Mouse (Mus musculus) skeletal muscle tissue, postnatal 0 days (tissue): Measurements from ENCODE around the gene Fzd5. TPM values are rescaled to one million over a fixed set of nuclear protein-coding genes. Genes with fewer than 3 reads are reported as not detected.

Experiments used
- polyA plus RNA-seq: library from polyadenylated mRNA; unstranded; fragments of >200 nt; fragmentation: Nextera tagmentation; extraction: Ambion mirVana; gene quantifications from 2 replicates; pipeline ENCODE4 v1.2.1, GENCODE M21; 2015

Fzd5 gene
- polyA plus RNA-seq: 0.71 and 0.88 TPM in 2 replicates

DNA sequence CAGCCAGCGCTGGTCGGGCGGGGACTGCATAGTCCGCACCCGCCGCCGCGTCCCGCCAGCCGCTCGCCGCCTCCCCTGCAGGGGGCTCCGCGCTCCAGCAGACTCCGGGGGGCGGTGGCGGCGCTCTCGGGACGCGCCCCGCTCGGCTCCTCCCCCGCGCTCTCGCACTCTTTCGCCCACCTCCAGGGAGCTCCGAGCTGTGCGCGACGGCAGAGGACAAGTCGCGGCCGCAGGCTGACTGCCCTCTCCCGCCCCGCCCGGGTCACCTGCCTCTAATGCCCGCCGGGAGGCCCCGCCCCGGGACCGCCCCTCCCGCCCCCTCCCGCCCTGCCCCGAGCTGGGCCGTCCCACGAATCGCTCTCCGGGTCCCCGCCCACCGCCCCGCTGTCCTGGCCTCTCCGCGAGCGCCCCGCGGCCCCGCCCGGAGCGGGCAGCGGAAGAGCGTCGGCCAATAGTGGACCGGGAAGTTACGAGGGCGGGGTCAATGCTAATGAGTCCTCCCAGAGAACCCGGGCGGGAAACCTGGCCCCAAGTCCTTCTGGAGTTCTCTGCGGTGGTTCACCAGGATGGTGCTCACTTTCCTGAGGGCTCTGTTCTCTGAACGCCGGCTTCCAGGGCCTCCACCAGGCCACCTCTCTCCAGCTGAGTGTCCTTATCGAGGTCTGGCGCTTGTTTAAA, at the start of gene Fzd5:
Gene Fzd5 (minus strand): TSS at position 250 of the 678 bp plus-strand sequence.

GRCm38 (mm10) chr1:64690213-64691013, 47.1 kb downstream of the Fzd5 start, which contains the start of gene Ccnyl1:
Ccnyl1 (plus strand) TSS chr1:64690455.

Other genes starting within 250 kb of the Fzd5 start
- gene Creb1, start 205.1 kb downstream of the Fzd5 start, polyA plus RNA-seq: 9.9 and 10.1 TPM in 2 replicates
- 21.0 and 21.3 TPM in 2 replicates for gene Mettl21a, start 120.5 kb downstream of the Fzd5 start, polyA plus RNA-seq
- 3.2 and 3.4 TPM in 2 replicates for gene Ccnyl1, start 47.3 kb downstream of the Fzd5 start, polyA plus RNA-seq
- 2.1 and 2.6 TPM in 2 replicates for gene Plekhm3, start 219.1 kb upstream of the Fzd5 start, polyA plus RNA-seq